Mouse (Mus musculus) forebrain, embryonic 10.5 days (tissue): Measurements from ENCODE around the gene Nr0b2. TPM values are rescaled to one million over a fixed set of nuclear protein-coding genes. Genes with fewer than 3 reads are reported as not detected.

ENCODE experiments used
- DNase-seq: peaks from one replicate; pipeline ENCODE4 v3.0.0-alpha.2; 2017; ENCODE audit warnings: low spot score; ENCODE audit errors: extremely low spot score
- H3K27ac ChIP-seq: fragments of 300-500 bp; sonication (generic); 2 replicates; pipeline ENCODE4 v1.5.1; 2016; ENCODE audit warnings: mild to moderate bottlenecking
- H3K27me3 ChIP-seq: fragments of 300-500 bp; sonication (generic); 2 replicates; pipeline ENCODE4 v1.6.1; 2016; ENCODE audit warnings: mild to moderate bottlenecking; ENCODE audit not compliant: poor library complexity, severe bottlenecking
- H3K36me3 ChIP-seq: fragments of 300-500 bp; sonication (generic); replicated peaks from 2 replicates; pipeline ENCODE4 v1.6.1; 2016; ENCODE audit warnings: mild to moderate bottlenecking, moderate library complexity
- H3K4me1 ChIP-seq: fragments of 300-500 bp; sonication (generic); 2 replicates; pipeline ENCODE4 v1.6.1; 2016
- H3K4me3 ChIP-seq: fragments of 300-500 bp; sonication (generic); 2 replicates; pipeline ENCODE4 v1.5.1; 2016; ENCODE audit warnings: mild to moderate bottlenecking, moderate library complexity
- H3K9me3 ChIP-seq: fragments of 300-500 bp; sonication (generic); 2 replicates; pipeline ENCODE4 v1.6.1; 2016; ENCODE audit warnings: mild to moderate bottlenecking, moderate library complexity
- WGBS: fragments of 180-500 bp; shearing (Covaris S2); methylation state at CpG from one replicate; pipeline ENCODE4 v1.1.7; 2016; 5-methylcytosine and 5-hydroxymethylcytosine counted together
- microRNA-seq: library from miRNA; unstranded; fragments of <30 nt; microRNA quantifications from one replicate; pipeline ENCODE4, GENCODE M21; 2017
- polyA plus RNA-seq: library from polyadenylated mRNA; unstranded; fragments of >200 nt; fragmentation: Nextera tagmentation; extraction: Ambion mirVana; gene quantifications from 2 replicates; pipeline ENCODE4 v1.2.1, GENCODE M21; 2016

Nr0b2 gene
- polyA plus RNA-seq, 1 experiment from 2014 or later = not detected

GRCm38 (mm10) chr4:133599571-133600073, 46.4 kb downstream of the Nr0b2 start:
- H3K9me3 ChIP-seq = no peaks in the 10 kb centered on the region
- peaks cover 16% of the 10 kb centered on the region for H3K36me3 ChIP-seq
- H3K27me3 ChIP-seq = peaks cover 72% of the 10 kb centered on the region
- DNase-seq = peak; percentile 85
- WGBS = under 1% methylated on average over 50 of the region's 50 CpGs
- peak overlapping the region; percentile 64 for H3K4me3 ChIP-seq
- peak overlapping the region; percentile 73 for H3K27ac ChIP-seq
- peaks cover 41% of the 10 kb centered on the region for H3K4me1 ChIP-seq

DNA sequence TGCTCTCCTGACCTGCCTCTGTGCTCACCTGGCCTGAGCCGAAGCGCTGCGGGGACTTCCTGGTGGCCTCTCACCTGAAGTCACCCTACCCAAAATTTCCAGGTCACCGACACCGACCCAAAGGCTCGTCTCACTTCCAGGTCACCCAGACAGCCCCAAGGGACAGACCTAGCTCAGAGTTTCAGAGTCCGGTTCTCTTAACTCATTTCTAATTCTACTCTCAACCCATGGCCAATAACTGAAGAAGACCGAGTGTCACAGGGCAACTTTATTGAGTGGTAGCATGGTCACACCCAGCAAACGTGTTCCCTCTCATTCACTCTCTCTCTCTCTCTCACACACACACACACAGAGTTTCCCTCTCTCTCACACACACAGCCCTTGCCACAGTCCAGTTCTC, 47.1 kb downstream of the Nr0b2 start:
- peaks cover 21% of the 10 kb centered on the region for H3K36me3 ChIP-seq
- peak overlapping the region; percentile 64 for H3K4me3 ChIP-seq
- peaks cover 44% of the 10 kb centered on the region for H3K4me1 ChIP-seq
- peak; percentile 25 for DNase-seq
- WGBS = 16% methylated on average over 9 of the region's 9 CpGs
- no peak overlapping the region for H3K27ac ChIP-seq
- peaks cover 72% of the 10 kb centered on the region for H3K27me3 ChIP-seq
- no peaks in the 10 kb centered on the region for H3K9me3 ChIP-seq

DNA sequence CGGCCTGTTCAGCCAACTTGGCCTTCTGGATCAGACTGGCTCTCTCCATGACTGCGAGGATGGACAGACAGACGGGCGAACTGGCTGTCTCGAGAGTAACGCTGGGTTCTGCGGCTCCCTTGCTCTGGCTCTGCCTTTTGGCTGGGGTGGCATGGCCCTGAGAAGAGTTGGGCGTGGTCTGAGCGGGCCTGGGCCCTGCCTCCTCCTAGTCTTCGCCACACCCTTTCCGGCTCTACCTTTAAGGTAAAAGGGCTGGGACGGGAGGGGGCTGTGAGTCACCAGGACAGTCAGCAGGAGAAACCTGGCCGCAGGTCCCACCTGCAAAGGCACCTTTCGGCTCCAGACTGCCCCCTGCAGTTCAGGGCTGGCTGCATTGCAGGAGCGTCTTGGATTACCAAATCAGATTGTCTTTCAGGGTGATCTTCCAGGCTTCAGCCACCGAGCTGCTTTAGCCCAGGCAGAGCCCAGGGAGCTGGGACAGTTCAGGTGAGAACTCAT, 48.6 kb downstream of the Nr0b2 start, which contains the start of gene Sfn:
Gene Sfn, minus strand, starts transcription at position 448 of the 498 bp plus-strand sequence.
- 1% methylated on average over 16 of the region's 16 CpGs for WGBS
- Histone ChIP-seq H3K27ac (no peak within 1 kb of the TSS), H3K4me3 (peak within 1 kb of the TSS; percentile 33), H3K4me1 (peaks cover 51% of the 10 kb centered on the region), H3K27me3 (peaks cover 72% of the 10 kb centered on the region), H3K9me3 (no peaks in the 10 kb centered on the region), H3K36me3 (peaks cover 33% of the 10 kb centered on the region)
- no peak for DNase-seq

DNA sequence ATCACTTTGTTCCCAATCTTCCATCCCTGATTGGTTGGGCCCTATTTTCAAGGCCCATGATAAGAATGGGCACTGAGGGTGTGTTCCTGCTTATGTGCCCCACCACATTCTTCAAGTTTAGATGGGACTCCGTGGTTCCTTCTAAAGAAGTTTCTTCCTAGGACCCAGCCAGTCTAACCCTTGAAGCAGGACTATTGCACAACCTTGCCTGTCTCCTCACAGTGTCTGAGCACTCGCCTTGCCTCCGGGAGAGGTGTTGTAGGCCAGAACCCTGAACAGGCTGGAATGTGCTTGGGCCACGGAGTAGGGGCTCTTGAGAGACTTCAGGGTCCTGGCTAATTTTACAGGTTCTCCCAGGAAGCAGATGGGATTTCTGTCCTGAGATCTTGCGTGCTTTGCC, 49.9 kb downstream of the Nr0b2 start:
- peaks cover 44% of the 10 kb centered on the region for H3K36me3 ChIP-seq
- no peaks in the 10 kb centered on the region for H3K9me3 ChIP-seq
- H3K4me3 ChIP-seq = no peak overlapping the region
- no peak overlapping the region for H3K27ac ChIP-seq
- 87% methylated on average over 5 of the region's 5 CpGs for WGBS
- DNase-seq = no peak
- H3K27me3 ChIP-seq = peaks cover 60% of the 10 kb centered on the region
- H3K4me1 ChIP-seq = peaks cover 51% of the 10 kb centered on the region

DNA sequence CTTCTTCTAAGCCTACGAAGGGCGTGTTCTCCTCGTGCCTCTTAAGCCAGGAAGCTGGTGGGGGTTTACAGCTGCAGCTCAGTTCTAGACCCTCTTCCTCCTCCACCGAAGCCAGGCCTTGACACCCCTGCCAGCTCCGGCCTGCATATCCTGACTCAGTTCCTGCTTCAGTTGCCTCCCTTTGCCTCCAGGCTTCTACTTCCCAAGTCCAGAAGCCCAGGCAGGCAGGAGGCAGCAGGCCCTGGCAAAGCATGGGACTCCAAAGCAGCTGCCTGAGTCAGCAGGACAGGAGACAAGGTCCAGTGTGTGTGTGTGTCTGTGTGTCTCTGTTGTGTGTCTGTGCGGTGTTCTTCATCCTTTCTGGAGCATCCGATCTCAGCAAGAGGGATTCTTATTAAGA, 51.0 kb downstream of the Nr0b2 start:
- Histone ChIP-seq H3K4me3 (no peak overlapping the region), H3K36me3 (peaks cover 52% of the 10 kb centered on the region), H3K4me1 (peaks cover 42% of the 10 kb centered on the region), H3K27ac (peak overlapping the region; percentile 15; the same call in 1 of the 2 replicates), H3K27me3 (peaks cover 49% of the 10 kb centered on the region), H3K9me3 (no peaks in the 10 kb centered on the region)
- WGBS = 90% methylated on average over 7 of the region's 7 CpGs
- DNase-seq = no peak

DNA sequence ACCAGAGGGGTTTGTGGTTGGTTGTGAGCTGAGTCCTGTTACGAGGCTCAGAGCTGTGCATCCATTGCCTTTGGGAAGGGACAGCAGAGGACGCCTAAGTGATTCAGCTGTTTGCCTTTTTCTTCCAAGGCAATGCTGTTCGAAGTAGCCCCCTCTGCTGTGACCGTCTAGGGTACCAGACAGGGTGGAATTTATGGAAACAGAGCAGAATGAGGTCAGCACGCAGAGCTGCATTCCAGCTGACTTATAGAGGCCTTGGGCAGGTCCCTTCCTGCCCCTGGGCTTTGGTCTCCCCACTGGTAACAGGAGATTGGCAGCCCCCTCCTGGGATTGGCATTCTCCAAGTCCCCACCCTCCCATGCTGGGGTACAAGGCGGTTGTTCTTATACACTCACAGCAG, 51.7 kb downstream of the Nr0b2 start:
- Histone ChIP-seq H3K4me3 (no peak overlapping the region), H3K27me3 (peaks cover 42% of the 10 kb centered on the region), H3K27ac (peak overlapping the region; percentile 25; the same call in 1 of the 2 replicates), H3K9me3 (no peaks in the 10 kb centered on the region), H3K4me1 (peaks cover 35% of the 10 kb centered on the region), H3K36me3 (peaks cover 52% of the 10 kb centered on the region)
- DNase-seq = no peak
- WGBS = 67% methylated on average over 6 of the region's 6 CpGs

GRCm38 (mm10) chr4:133605330-133605729, 52.2 kb downstream of the Nr0b2 start:
- no peaks in the 10 kb centered on the region for H3K9me3 ChIP-seq
- H3K4me1 ChIP-seq = peaks cover 31% of the 10 kb centered on the region
- DNase-seq = no peak
- H3K27ac ChIP-seq = peak overlapping the region; percentile 25; the same call in 1 of the 2 replicates
- no peak overlapping the region for H3K4me3 ChIP-seq
- 51% methylated on average over 9 of the region's 9 CpGs for WGBS
- peaks cover 37% of the 10 kb centered on the region for H3K27me3 ChIP-seq
- H3K36me3 ChIP-seq = peaks cover 57% of the 10 kb centered on the region

Small RNAs within 50 kb of the gene (microRNA-seq; reads per million reads assigned to microRNA genes)
- not detected for gene Gm23158

Other genes with a start within 250 kb of the Nr0b2 start
- gene Wdtc1, start 199.9 kb upstream of the Nr0b2 start, polyA plus RNA-seq = 16.8 and 17.0 TPM in 2 replicates
- gene Slc9a1, start 183.7 kb upstream of the Nr0b2 start, polyA plus RNA-seq = 7.9 and 8.1 TPM in 2 replicates
- gene Tent5b, start 73.2 kb upstream of the Nr0b2 start, polyA plus RNA-seq = 0.71 and 1.2 TPM in 2 replicates
- gene Trnp1, start 54.8 kb upstream of the Nr0b2 start, polyA plus RNA-seq = 0.36 and 0.48 TPM in 2 replicates
- 4.1 and 4.8 TPM in 2 replicates for gene Kdf1, start 34.4 kb upstream of the Nr0b2 start, polyA plus RNA-seq
- gene Nudc, start 7.4 kb upstream of the Nr0b2 start, polyA plus RNA-seq = 475 and 509 TPM in 2 replicates
- gene Gpatch3, start 21.4 kb downstream of the Nr0b2 start, polyA plus RNA-seq = 10.0 and 10.4 TPM in 2 replicates
- 27.2 and 30.3 TPM in 2 replicates for gene Gpn2, start 31.0 kb downstream of the Nr0b2 start, polyA plus RNA-seq
- 9.0 and 9.5 TPM in 2 replicates for gene Sfn, start 48.8 kb downstream of the Nr0b2 start, polyA plus RNA-seq
- 2.4 and 2.8 TPM in 2 replicates for gene Zdhhc18, start 96.8 kb downstream of the Nr0b2 start, polyA plus RNA-seq
- 16.3 and 17.3 TPM in 2 replicates for gene Pigv, start 119.3 kb downstream of the Nr0b2 start, polyA plus RNA-seq
- 35.3 and 38.8 TPM in 2 replicates for gene Arid1a, start 203.4 kb downstream of the Nr0b2 start, polyA plus RNA-seq